Comparison of ENCODE assay signal across 8 mouse cellular contexts in the genomic region with DNA sequence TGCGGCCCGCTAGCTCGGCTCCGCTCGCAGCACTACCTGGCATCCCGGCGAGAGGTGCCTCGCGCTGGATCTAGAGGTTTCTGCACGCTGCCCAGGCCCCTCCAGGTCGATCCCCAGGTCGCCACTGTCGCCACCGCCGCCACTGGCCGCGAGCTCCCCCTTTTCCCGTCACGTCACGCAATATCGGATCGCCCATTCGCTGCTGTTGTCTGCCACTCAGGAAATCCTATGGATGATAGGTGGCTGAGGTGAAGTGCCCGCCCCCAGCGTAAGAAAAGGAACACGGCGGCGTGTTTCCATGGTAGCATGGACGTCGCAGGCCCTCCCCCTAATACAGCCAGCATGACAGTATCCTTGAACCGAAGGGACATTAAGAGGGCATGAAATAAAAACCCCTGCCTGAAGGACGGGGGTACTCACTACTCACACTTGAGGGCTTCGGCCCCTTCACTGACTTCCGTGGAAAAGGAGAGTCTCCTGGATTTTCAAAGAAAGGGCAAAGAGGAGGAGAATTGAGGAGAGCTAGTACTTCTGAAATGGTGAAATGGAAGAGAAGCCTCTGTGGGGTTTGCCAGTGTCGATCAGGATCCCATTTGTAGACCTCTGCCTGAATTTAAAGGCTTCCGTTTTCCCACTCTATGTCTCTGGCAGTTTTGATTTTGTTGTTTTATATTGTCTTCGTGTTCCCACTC. TPM values are rescaled to one million over a fixed set of nuclear protein-coding genes. Genes with fewer than 3 reads are reported as not detected.
DNase-seq lines count a peak whose midpoint lies in the region; ATAC-seq lines count a peak whose summit lies in the region.

Gene Trp53bp1, minus strand, starts transcription at position 172 of the 692 bp plus-strand sequence.

- H3K27me3 ChIP-seq in intestine, embryonic 14.5 days (replicated peaks; ENCODE audit: control insufficient read depth, insufficient read depth, low read length): no peaks in the 10 kb centered on the region

- intact Hi-C loops in left cerebral cortex, postnatal 14 days (cut with DNase I): no loop called here

- ATAC-seq in intestine, embryonic 14.5 days (replicated peaks; ENCODE audit: low FRiP score, low TSS enrichment, low read depth): peak; percentile 99

- peaks cover 38% of the 10 kb centered on the region for H3K36me3 ChIP-seq in intestine, embryonic 14.5 days (ENCODE audit: control insufficient read depth, insufficient read depth, low read length)

- DNase-seq in adrenal gland, adult 18-20 months (ENCODE audit: low spot score in 2 of 2): peak; percentile 90 to 91
- peak; percentile 96 for DNase-seq in embryo, embryonic 11 days
- DNase-seq in gastrocnemius, postnatal 25 days: peak; percentile 94
- DNase-seq in intestine, embryonic 14.5 days (ENCODE audit: low spot score): peak; percentile 98
- peak; percentile 96 for DNase-seq in left cerebral cortex, postnatal 14 days (ENCODE audit: low spot score in 2 of 2)
- DNase-seq in mesoderm, embryonic 11.5 days (ENCODE audit: low read depth, low spot score): peak; percentile 96
- DNase-seq in right cerebral cortex, postnatal 36 days (ENCODE audit: low spot score in 2 of 2): peak; percentile 94 to 96
- DNase-seq in yolk sac, embryonic 10.5 days (ENCODE audit: low spot score): peak; percentile 93

- H3K4me3 ChIP-seq in intestine, embryonic 14.5 days (ENCODE audit: low read depth, low read length): peak within 1 kb of the TSS; percentile 93

- WGBS in intestine, embryonic 14.5 days: 1% methylated on average over 37 of the region's 37 CpGs

- peaks cover 17% of the 10 kb centered on the region for H3K4me1 ChIP-seq in intestine, embryonic 14.5 days (replicated peaks; ENCODE audit: control insufficient read depth, insufficient read depth, low read length)

- peak within 1 kb of the TSS; percentile 76 for H3K9ac ChIP-seq in intestine, embryonic 14.5 days (ENCODE audit: low read length)

- peak within 1 kb of the TSS; percentile 68 for H3K27ac ChIP-seq in intestine, embryonic 14.5 days (ENCODE audit: low read depth)

- peak within 1 kb of the TSS; percentile 74 for H3K4me2 ChIP-seq in intestine, embryonic 14.5 days (ENCODE audit: low read length)

- H3K9me3 ChIP-seq in intestine, embryonic 14.5 days (ENCODE audit: control insufficient read depth, low read length): no peaks in the 10 kb centered on the region

RNA-seq across cellular contexts. Expression of gene Trp53bp1, which starts in this region (rescaled TPM):
- total RNA-seq in adrenal gland, adult 18-20 months (2021): 10 to 100 TPM; 61.6 to 69.8 TPM
- total RNA-seq in gastrocnemius, postnatal 25 days (2021): 10 to 100 TPM; 13.5 to 16.4 TPM
- polyA plus RNA-seq in intestine, embryonic 14.5 days (2014; fragmentation: Nextera tagmentation; extraction: Ambion mirVana): 63.8 and 70.3 TPM in 2 replicates
- 100 to 1,000 TPM; 136 to 152 TPM for total RNA-seq in left cerebral cortex, postnatal 14 days (2021)

Comparison
In these comparisons a context has a peak if more than half of its experiments do, and no peak if none do; other contexts are left out.
1. Peak in every context shown above with its lines: DNase-seq, ATAC-seq, H3K4me3 ChIP-seq and H3K27ac ChIP-seq.